Mouse (Mus musculus) hindbrain, embryonic 10.5 days (tissue): ENCODE results near the gene Gnao1. TPM values are rescaled to one million over a fixed set of nuclear protein-coding genes. Genes with fewer than 3 reads are reported as not detected.

Source experiments
- DNase-seq: peaks from one replicate; pipeline ENCODE4 v3.0.0-alpha.2; 2017; ENCODE audit warnings: low spot score
- H3K27ac ChIP-seq: fragments of 300-500 bp; sonication (generic); 2 replicates; pipeline ENCODE4 v1.5.1; 2016; ENCODE audit warnings: mild to moderate bottlenecking, moderate library complexity
- H3K27me3 ChIP-seq: fragments of 300-500 bp; sonication (generic); 2 replicates; pipeline ENCODE4 v1.6.1; 2016; ENCODE audit warnings: mild to moderate bottlenecking; ENCODE audit not compliant: poor library complexity, insufficient read depth, severe bottlenecking
- H3K36me3 ChIP-seq: fragments of 300-500 bp; sonication (generic); 2 replicates; pipeline ENCODE4 v1.6.1; 2016; ENCODE audit warnings: mild to moderate bottlenecking, moderate library complexity
- H3K4me1 ChIP-seq: fragments of 300-500 bp; sonication (generic); replicated peaks from 2 replicates; pipeline ENCODE4 v1.6.1; 2016; ENCODE audit warnings: mild to moderate bottlenecking
- H3K4me3 ChIP-seq: fragments of 300-500 bp; sonication (generic); 2 replicates; pipeline ENCODE4 v1.5.1; 2016; ENCODE audit warnings: mild to moderate bottlenecking, moderate library complexity
- H3K9me3 ChIP-seq: fragments of 300-500 bp; sonication (generic); 2 replicates; pipeline ENCODE4 v1.6.1; 2016; ENCODE audit warnings: mild to moderate bottlenecking, moderate library complexity
- WGBS: fragments of 180-500 bp; shearing (Covaris S2); methylation state at CpG from one replicate; pipeline ENCODE4 v1.1.7; 2016; 5-methylcytosine and 5-hydroxymethylcytosine counted together
- polyA plus RNA-seq: library from polyadenylated mRNA; unstranded; fragments of >200 nt; fragmentation: Nextera tagmentation; extraction: Ambion mirVana; gene quantifications from 2 replicates; pipeline ENCODE4 v1.2.1, GENCODE M21; 2016

Gnao1 gene
- polyA plus RNA-seq, 1 experiment from 2014 or later, result 32.7 TPM

DNA sequence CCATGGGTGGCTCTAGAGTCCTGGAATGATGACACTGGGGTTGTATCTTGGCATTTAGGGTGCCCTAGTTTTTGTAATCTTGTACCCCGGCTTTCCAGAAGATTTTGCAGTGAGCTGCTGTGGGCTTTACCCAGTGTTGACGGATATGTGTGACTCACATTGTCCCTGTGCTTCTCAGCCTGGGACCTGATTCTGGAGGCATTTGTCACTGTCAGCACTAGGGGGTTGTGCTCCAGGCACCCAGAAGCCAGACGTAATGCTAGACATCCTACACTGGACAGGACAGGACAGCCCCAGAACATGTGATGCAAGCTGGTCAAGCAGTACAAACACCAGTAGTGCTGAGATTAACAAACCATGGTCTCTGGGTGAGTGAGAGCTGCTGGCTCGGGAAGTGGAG lies 136.0 kb downstream of the Gnao1 start:
- Histone ChIP-seq H3K27ac (no peak overlapping the region), H3K9me3 (no peaks in the 10 kb centered on the region), H3K4me1 (no peaks in the 10 kb centered on the region), H3K27me3 (no peaks in the 10 kb centered on the region), H3K36me3 (peaks cover 24% of the 10 kb centered on the region), H3K4me3 (no peak overlapping the region)
- 82% methylated on average over 4 of the region's 4 CpGs for WGBS
- DNase-seq, result no peak

GRCm38 (mm10) chr8:93946397-93946796 lies 136.6 kb downstream of the Gnao1 start:
- WGBS, result 97% methylated on average over 1 of the region's 1 CpGs
- no peaks in the 10 kb centered on the region for H3K4me1 ChIP-seq
- H3K36me3 ChIP-seq, result peaks cover 30% of the 10 kb centered on the region
- no peaks in the 10 kb centered on the region for H3K9me3 ChIP-seq
- no peak overlapping the region for H3K27ac ChIP-seq
- H3K27me3 ChIP-seq, result no peaks in the 10 kb centered on the region
- no peak overlapping the region for H3K4me3 ChIP-seq
- no peak for DNase-seq

DNA sequence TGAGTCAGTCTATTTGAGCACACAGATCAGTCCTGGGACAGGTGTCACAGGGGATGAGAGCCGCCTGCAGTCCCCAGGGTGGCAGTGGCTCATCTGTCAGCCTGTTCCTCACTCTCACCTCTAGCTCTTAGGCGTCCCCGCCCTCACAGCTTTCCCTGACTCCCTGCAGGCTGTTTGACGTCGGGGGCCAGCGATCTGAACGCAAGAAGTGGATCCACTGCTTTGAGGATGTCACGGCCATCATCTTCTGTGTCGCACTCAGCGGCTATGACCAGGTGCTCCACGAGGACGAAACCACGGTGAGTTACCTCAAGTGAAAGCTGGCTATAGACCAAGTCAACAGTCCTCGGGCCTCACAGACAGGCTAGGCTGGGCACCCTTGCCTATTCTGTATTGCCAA lies 140.4 kb downstream of the Gnao1 start:
- H3K36me3 ChIP-seq, result peaks cover 62% of the 10 kb centered on the region

DNA sequence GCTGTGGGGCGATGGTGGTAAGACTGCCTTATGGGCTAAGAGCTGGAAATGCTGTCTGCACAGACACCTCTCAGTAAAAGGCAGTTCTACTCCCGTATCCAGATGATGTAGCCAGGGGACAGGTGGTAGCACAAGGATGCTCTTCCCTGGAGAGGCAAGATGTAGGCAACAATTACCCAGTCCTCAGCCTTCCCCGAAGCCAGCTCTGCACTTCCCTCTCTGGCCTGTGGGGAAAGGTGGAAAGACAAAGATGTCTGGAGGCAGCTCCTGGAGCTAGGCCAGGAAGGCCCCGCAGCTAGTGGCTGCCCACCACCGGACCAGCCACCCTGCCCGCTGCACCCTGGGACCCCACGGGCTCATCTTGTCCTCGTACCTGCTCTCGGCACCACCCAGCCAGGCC lies 142.7 kb downstream of the Gnao1 start:
- Histone ChIP-seq H3K9me3 (no peaks in the 10 kb centered on the region), H3K4me3 (no peak overlapping the region), H3K4me1 (no peaks in the 10 kb centered on the region), H3K36me3 (peaks cover 82% of the 10 kb centered on the region), H3K27ac (no peak overlapping the region; the same call in 1 of the 2 replicates), H3K27me3 (no peaks in the 10 kb centered on the region)
- DNase-seq, result no peak
- WGBS, result 90% methylated on average over 9 of the region's 9 CpGs

More for the DNA sequence above, 140.4 kb downstream of the Gnao1 start:
- no peaks in the 10 kb centered on the region for H3K9me3 ChIP-seq
- H3K4me1 ChIP-seq, result no peaks in the 10 kb centered on the region
- DNase-seq, result no peak
- no peaks in the 10 kb centered on the region for H3K27me3 ChIP-seq
- 83% methylated on average over 14 of the region's 14 CpGs for WGBS
- no peak overlapping the region for H3K27ac ChIP-seq
- no peak overlapping the region for H3K4me3 ChIP-seq

DNA sequence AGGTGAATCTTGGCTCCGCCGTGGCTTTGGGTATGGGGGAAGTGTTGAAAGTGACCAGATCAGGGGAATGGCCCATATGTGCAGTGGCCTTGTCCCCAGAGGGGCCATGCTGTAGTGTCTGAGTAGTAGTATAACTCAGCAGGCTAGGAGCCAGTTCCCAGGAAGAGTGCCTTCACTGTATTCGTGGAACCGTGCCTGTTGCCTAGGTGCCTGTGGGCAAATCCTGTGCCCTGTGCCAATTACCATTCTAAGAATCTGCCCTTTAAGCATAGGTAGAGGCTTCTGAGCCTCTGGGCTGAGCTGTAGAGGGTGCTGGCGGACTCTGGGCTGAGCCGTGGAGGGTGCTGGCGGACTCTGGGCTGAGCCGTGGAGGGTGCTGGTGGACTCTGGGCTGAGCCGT lies 148.6 kb downstream of the Gnao1 start:
- Histone ChIP-seq H3K27ac (no peak overlapping the region), H3K4me1 (no peaks in the 10 kb centered on the region), H3K4me3 (no peak overlapping the region), H3K36me3 (peaks cover 41% of the 10 kb centered on the region), H3K27me3 (no peaks in the 10 kb centered on the region), H3K9me3 (no peaks in the 10 kb centered on the region)
- WGBS, result 92% methylated on average over 9 of the region's 9 CpGs
- no peak for DNase-seq

DNA sequence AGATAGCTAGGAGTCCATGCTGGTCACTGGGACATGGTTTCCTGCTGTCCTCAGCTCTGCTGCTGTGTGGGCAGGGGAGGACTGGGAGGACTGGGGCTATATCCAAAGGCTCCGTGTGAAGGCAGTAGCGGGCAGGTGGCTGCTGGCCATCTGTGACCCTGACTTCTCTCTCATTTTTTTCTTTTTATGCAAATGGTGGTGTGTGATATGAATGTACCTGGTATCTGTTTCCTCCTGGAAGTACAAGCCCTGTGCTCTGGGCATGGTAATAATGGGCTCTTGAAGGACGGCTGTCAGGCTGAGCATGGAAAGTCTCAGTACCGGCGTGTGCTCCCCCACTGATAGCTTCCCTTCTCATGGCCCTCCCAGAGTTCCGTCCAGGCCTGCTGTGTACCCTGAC lies 151.1 kb downstream of the Gnao1 start:
- DNase-seq, result no peak
- Histone ChIP-seq H3K36me3 (peaks cover 29% of the 10 kb centered on the region), H3K4me3 (no peak overlapping the region), H3K27ac (no peak overlapping the region), H3K27me3 (no peaks in the 10 kb centered on the region), H3K4me1 (no peaks in the 10 kb centered on the region), H3K9me3 (no peaks in the 10 kb centered on the region)
- whole genome bisulfite sequencing, result 83% methylated on average over 6 of the region's 6 CpGs

DNA sequence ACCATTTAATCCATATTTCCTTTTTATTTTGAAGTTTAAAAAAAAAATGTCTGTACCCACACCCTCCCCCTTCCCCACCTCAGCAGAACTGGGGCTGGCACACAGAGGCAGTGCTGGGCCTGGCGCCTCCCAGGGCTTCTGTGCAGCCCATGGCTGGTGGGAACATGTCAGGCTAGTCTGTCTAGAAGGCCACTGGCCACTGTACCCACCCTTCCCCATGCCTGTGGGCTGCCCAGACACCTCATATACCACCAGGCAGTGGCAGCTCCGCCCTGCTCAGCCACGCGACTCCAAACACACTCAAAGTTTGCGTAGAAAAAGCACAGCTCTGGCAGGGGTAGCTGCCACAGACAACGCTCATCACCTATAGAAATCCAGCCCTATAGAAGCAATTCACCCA lies 158.5 kb downstream of the Gnao1 start:
- no peaks in the 10 kb centered on the region for H3K9me3 ChIP-seq
- H3K4me1 ChIP-seq, result peaks cover 19% of the 10 kb centered on the region
- H3K4me3 ChIP-seq, result no peak overlapping the region
- H3K27me3 ChIP-seq, result no peaks in the 10 kb centered on the region
- peaks cover 56% of the 10 kb centered on the region for H3K36me3 ChIP-seq
- H3K27ac ChIP-seq, result no peak overlapping the region
- no peak for DNase-seq
- 66% methylated on average over 6 of the region's 6 CpGs for WGBS

- 71% methylated on average over 7 of the region's 7 CpGs for WGBS
- Histone ChIP-seq H3K4me3 (no peak overlapping the region), H3K27ac (0 out of 2 replicates have a peak overlapping the region, but pooled peaks have one; percentile 16), H3K4me1 (peaks cover 19% of the 10 kb centered on the region), H3K27me3 (no peaks in the 10 kb centered on the region), H3K9me3 (no peaks in the 10 kb centered on the region), H3K36me3 (peaks cover 66% of the 10 kb centered on the region)
- DNase-seq, result no peak
Measured at GRCm38 (mm10) chr8:93969626-93970340, 160.0 kb downstream of the Gnao1 start.

GRCm38 (mm10) chr8:93971451-93971850 lies 161.7 kb downstream of the Gnao1 start:
- peaks cover 70% of the 10 kb centered on the region for H3K36me3 ChIP-seq
- no peak overlapping the region for H3K27ac ChIP-seq
- H3K9me3 ChIP-seq, result no peaks in the 10 kb centered on the region
- no peak for DNase-seq
- H3K27me3 ChIP-seq, result no peaks in the 10 kb centered on the region
- peaks cover 19% of the 10 kb centered on the region for H3K4me1 ChIP-seq
- WGBS, result 92% methylated on average over 10 of the region's 10 CpGs
- H3K4me3 ChIP-seq, result no peak overlapping the region

- H3K27ac ChIP-seq, result no peak overlapping the region
- WGBS, result 93% methylated on average over 5 of the region's 5 CpGs
- peaks cover 75% of the 10 kb centered on the region for H3K36me3 ChIP-seq
- no peak for DNase-seq
- H3K9me3 ChIP-seq, result no peaks in the 10 kb centered on the region
- no peaks in the 10 kb centered on the region for H3K27me3 ChIP-seq
- peaks cover 19% of the 10 kb centered on the region for H3K4me1 ChIP-seq
- no peak overlapping the region for H3K4me3 ChIP-seq
Measured at GRCm38 (mm10) chr8:93972211-93972610, 162.4 kb downstream of the Gnao1 start.

DNA sequence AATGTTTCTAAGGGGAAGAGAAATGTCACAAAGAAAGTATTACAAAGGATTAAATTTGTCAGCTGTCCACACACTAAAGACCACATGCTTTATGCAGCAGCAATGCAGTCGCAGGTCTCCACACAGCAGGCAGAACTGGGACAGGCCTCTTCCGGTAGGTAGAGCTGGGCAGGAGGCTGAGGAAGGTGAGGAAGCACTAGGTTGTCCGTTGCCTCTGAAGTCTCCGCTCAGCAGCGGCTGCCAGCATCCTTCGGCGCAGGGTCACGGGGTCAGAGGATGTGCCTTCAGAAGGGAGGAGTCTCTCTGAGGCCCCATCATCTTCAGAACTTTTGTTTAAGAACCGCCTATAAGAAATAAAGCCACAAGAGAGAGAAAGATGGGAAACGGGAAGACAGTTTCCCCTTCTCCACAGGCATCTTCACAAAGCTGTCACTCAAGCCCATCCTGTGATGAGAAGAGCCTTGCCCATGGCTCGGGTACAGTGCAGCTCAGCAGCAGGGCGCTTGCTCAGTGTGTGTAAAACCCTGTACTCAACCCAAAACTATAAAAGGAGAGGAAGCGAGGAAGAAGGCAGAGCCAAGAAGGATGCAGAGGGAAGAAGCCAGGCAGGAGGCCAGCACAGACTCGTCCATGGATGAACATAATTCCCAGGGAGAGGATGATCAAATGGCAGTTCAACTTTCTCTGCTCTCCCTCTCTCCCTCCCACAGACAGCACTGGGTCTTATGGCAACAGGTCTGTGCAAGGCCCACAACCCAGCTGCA lies 163.4 kb downstream of the Gnao1 start:
- H3K36me3 ChIP-seq, result peaks cover 84% of the 10 kb centered on the region
- WGBS, result 85% methylated on average over 14 of the region's 14 CpGs
- H3K27me3 ChIP-seq, result no peaks in the 10 kb centered on the region
- H3K4me1 ChIP-seq, result peaks cover 13% of the 10 kb centered on the region
- H3K4me3 ChIP-seq, result no peak overlapping the region
- no peak overlapping the region for H3K27ac ChIP-seq
- DNase-seq, result no peak
- H3K9me3 ChIP-seq, result no peaks in the 10 kb centered on the region

GRCm38 (mm10) chr8:93973831-93974375 lies 164.1 kb downstream of the Gnao1 start:
- DNase-seq, result no peak

DNA sequence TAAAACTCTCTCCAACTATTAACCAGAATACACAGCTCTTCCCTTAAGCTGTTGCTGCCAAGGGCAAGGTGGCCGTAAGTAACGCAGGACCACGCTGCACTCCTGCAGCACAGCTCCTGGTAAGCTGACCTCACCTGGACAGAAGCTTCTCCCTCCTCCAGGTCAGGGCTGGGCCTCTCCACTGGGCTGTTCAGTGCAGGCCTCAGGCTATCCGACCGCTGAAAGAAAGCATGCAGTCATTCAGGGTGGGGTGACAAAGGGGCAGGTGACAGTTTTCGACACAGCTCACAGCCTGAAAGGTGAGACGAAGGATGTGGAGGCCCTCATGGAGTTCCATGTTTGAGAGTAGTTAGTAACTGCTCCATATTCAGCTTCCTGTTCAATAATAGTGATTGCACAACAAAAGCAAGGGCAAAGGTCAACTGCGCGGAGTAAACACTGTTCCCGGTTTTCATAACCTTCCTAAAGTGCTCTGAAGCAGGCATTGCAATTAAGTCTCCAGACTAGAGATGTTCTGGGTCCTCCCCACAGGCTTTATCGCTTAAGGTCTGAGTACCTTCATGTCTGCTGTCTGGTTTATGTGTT lies 164.9 kb downstream of the Gnao1 start:
- Histone ChIP-seq H3K9me3 (no peaks in the 10 kb centered on the region), H3K27ac (no peak overlapping the region), H3K4me3 (no peak overlapping the region), H3K4me1 (peaks cover 4% of the 10 kb centered on the region), H3K36me3 (peaks cover 98% of the 10 kb centered on the region), H3K27me3 (no peaks in the 10 kb centered on the region)
- DNase-seq, result no peak
- WGBS, result 85% methylated on average over 11 of the region's 11 CpGs

More at GRCm38 (mm10) chr8:93973831-93974375, 164.1 kb downstream of the Gnao1 start:
- H3K4me1 ChIP-seq, result peaks cover 7% of the 10 kb centered on the region
- H3K9me3 ChIP-seq, result no peaks in the 10 kb centered on the region
- WGBS, result 94% methylated on average over 13 of the region's 13 CpGs
- no peaks in the 10 kb centered on the region for H3K27me3 ChIP-seq
- H3K36me3 ChIP-seq, result peaks cover 92% of the 10 kb centered on the region
- no peak overlapping the region for H3K4me3 ChIP-seq
- H3K27ac ChIP-seq, result no peak overlapping the region
